Comparison of ENCODE assay signal across 14 mouse cellular contexts in the genomic region with DNA sequence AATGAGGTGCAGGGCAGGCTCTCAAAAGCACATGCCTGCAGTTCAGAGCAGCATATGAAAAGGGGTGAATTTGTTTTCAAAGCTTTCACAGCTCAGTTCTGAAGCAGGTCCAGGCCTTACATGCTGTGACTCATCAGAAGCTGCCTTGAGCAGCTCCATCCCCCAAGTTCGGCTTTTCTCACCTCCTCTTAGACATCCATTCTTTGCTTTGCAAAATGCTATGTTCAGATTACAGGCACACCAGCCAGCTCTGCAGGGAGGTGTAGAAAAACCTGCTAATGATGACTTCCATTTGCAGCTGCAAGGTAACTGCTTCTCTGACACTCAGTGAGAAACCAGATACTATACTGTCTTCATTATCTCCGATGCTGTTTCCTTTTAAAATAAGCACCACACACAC.
A peak's percentile ranks its signal among the peaks of the same experiment; 100 is the strongest.
DNase-seq lines count a peak whose midpoint lies in the region; ATAC-seq lines count a peak whose summit lies in the region.
"Had no signal": no experiment of that assay in that cellular context is flagged by ENCODE, and none has a peak within 500 bp of the region (broad histone marks: within the 10 kb centered on the region; RNA-seq: fewer than 3 reads in every experiment).

No protein-coding gene starts in this region.

- no peak overlapping the region for H3K4me2 ChIP-seq in heart, embryonic 13.5 days
- H3K4me2 ChIP-seq in forebrain, embryonic 15.5 days (replicated peaks), result no peak overlapping the region
- H3K4me2 ChIP-seq: hindbrain, embryonic 15.5 days had no signal

- no peaks in the 10 kb centered on the region for H3K27me3 ChIP-seq in heart, embryonic 13.5 days (replicated peaks)
- no peaks in the 10 kb centered on the region for H3K27me3 ChIP-seq in forebrain, embryonic 15.5 days
- H3K27me3 ChIP-seq: hindbrain, embryonic 15.5 days; Patski had no signal

- no peak overlapping the region for H3K4me3 ChIP-seq in heart, embryonic 13.5 days
- no peak overlapping the region for H3K4me3 ChIP-seq in forebrain, embryonic 15.5 days
- H3K4me3 ChIP-seq: heart, adult 2 months; hindbrain, embryonic 15.5 days had no signal

- H3K27ac ChIP-seq in heart, embryonic 13.5 days (replicated peaks), result peak overlapping the region; percentile 30; the same call in 1 of the 2 replicates
- H3K27ac ChIP-seq in forebrain, embryonic 15.5 days (replicated peaks), result peak overlapping the region; percentile 56; the same call in 1 of the 2 replicates
- H3K27ac ChIP-seq: heart, adult 2 months; hindbrain, embryonic 15.5 days had no signal

- intact Hi-C loops in left cerebral cortex, postnatal 36 days (cut with DNase I), result no loop called here

- H3K4me1 ChIP-seq in heart, embryonic 13.5 days, result peaks cover 35% of the 10 kb centered on the region
- peaks cover 3% of the 10 kb centered on the region; the same call in 1 of the 2 replicates for H3K4me1 ChIP-seq in forebrain, embryonic 15.5 days

- no peaks in the 10 kb centered on the region for H3K9me3 ChIP-seq in heart, embryonic 13.5 days
- no peaks in the 10 kb centered on the region for H3K9me3 ChIP-seq in forebrain, embryonic 15.5 days
- H3K9me3 ChIP-seq: hindbrain, embryonic 15.5 days had no signal

- no peak for ATAC-seq in heart, embryonic 13.5 days (ENCODE audit: extremely low read depth, insufficient number of reproducible peaks, low FRiP score, low TSS enrichment)
- peak; percentile 73 for ATAC-seq in forebrain, embryonic 15.5 days (replicated peaks)
- ATAC-seq: Patski had no signal

- no peak for DNase-seq in heart, postnatal 4 days
- peak; percentile 8 for DNase-seq in 416B (ENCODE audit: low read depth)
- DNase-seq in left cerebral cortex, postnatal 36 days (ENCODE audit: low spot score in 2 of 2), result peak; percentile 57 to 58
- DNase-seq in MN1 (ENCODE audit: low spot score), result no peak
- no peak for DNase-seq in spleen, adult 18-20 months
- no peak for DNase-seq in ovary, postnatal 10 days (ENCODE audit: low spot score)
- DNase-seq: adrenal gland, adult 8-10 months; heart, adult 2 months; kidney, postnatal 25 days; thymus, postnatal 36 days had no signal

- 17% methylated on average over 2 of the region's 2 CpGs for WGBS in heart, embryonic 13.5 days
- WGBS in forebrain, embryonic 15.5 days, result 48% methylated on average over 2 of the region's 2 CpGs

- no peaks in the 10 kb centered on the region for H3K36me3 ChIP-seq in heart, embryonic 13.5 days
- no peaks in the 10 kb centered on the region for H3K36me3 ChIP-seq in forebrain, embryonic 15.5 days
- H3K36me3 ChIP-seq: hindbrain, embryonic 15.5 days had no signal

- no peak overlapping the region for H3K9ac ChIP-seq in heart, embryonic 13.5 days
- no peak overlapping the region for H3K9ac ChIP-seq in forebrain, embryonic 15.5 days (replicated peaks)
- H3K9ac ChIP-seq: hindbrain, embryonic 15.5 days had no signal

Comparison
In these comparisons a context has a peak if more than half of its experiments do, and no peak if none do; other contexts are left out.
1. DNase-seq: peak in 416B (single experiment) and left cerebral cortex, postnatal 36 days (2 of 2); none in heart, postnatal 4 days (single experiment), MN1 (single experiment), spleen, adult 18-20 months (0 of 2) and ovary, postnatal 10 days (single experiment).